Mouse (Mus musculus) megakaryocyte, embryonic 14.5 days (primary cell): ENCODE data around the gene Lypd4.

Source experiments
- FLI1 ChIP-seq: IDR thresholded peaks from 2 replicates; pipeline ENCODE4 v1.6.1; 2012; ENCODE audit warnings: low read length, inconsistent platforms, mixed read lengths
- GATA1 ChIP-seq: IDR thresholded peaks from 3 replicates; pipeline ENCODE4 v1.6.1; 2012; ENCODE audit warnings: mixed read lengths, low read length, inconsistent platforms, borderline replicate concordance

DNA sequence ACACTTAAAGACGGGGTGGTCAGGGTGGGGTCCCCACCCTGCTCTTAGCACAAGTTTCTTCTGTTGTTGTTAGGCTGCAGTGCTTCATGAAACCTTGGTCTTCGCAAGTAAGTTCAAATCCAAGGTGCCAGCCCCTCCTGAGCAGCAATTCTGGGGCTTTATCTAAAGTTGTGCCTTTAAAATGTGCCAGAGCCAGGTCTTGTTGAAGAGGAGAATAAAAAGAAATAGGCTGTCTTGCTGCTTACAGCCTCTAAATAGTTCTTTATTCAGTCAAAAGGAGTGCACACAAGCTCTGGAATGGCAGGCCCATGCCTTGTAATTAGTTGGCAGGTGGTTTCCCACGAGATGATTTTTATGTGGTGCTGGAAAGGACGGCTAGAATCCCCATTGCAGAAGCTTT is 17.4 kb upstream of the Lypd4 start:
- TF ChIP-seq GATA1 (no peak), FLI1 (no peak)
